Mouse (Mus musculus) kidney, postnatal 10 days (tissue): ENCODE measurements around the gene Samd4.

Source experiments
- DNase-seq: peaks from one replicate; pipeline ENCODE4 v3.0.0; 2021; ENCODE audit warnings: mixed read lengths

Samd4 gene

DNA sequence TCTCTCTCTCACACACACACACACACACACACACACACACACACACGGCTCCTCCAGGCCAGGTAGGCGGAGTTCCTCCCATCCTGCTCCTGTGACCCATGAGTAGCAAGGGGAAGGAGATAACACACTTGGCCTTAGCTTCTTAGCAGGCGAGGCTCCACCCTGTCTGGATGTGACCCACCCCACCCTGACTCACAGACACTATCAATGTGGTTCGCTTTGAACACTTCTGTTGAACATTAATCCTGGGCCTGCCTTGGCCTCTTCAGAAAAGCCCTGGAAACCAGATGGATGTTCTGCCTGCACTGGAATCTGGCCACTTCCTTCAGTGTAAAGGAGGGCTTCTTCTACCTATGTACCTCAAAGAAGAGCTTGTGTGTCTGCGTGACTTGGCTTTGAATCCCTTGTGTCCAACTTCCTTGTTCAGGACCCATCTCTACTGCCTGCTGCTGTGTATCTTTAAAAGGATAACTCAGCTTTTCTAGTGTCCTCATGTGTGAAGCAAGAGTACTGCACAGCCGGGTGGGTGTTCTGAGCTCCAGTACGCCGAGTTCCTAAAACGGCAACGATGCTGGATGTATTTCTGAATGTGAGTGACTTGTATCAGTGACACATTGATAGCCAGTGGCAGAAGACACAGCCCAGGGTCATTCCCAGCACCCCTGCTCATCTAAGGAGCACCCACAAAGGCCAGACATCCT, 233.6 kb downstream of the Samd4 start:
- no peak for DNase-seq

- DNase-seq = peak; percentile 28
Measured at GRCm38 (mm10) chr14:47117522-47117921, 234.9 kb downstream of the Samd4 start.

- DNase-seq = no peak
Measured at GRCm38 (mm10) chr14:47127987-47128386, 245.3 kb downstream of the Samd4 start.

GRCm38 (mm10) chr14:47133948-47134347, 251.3 kb downstream of the Samd4 start:
- DNase-seq = no peak

DNA sequence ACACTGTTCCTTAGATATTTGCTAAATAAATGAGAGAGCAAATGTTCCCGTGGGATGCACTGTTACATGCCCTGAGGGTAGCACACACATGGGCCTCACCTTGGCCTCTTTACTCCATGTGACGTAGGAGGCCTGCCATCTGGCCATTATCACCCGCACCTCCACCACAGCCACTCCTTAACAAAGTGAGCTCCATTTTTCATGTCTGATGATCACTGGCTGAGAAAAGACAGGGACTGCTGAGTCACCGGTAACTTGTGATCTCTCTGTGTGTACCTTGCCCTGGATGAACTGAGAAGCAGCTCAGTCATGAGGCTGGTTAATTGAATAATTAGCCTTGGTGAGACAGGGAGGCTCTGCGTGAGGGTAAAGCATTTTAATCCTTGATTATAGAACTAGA, 254.0 kb downstream of the Samd4 start:
- peak; percentile 13 for DNase-seq

DNA sequence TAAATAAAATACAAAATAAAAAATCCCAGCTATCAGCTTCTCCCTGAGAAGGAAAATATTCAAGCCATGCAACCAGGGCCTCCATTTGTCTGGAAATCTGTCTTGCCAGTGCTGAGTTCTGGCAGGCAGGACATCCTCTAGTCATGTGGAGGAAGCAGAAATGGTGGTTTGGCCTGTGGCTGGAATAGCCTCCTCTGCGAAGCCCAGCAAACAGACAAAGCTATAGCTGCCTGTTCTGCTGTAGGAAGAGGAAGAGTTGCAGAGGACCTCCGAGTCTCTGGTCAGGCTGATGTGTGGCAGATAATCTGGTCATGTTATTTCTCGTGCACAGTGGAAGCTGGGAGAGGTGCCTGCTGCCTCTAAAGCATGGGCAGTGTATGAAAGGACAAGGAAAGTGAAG, 256.2 kb downstream of the Samd4 start:
- DNase-seq = no peak

GRCm38 (mm10) chr14:47144326-47144725, 261.7 kb downstream of the Samd4 start:
- DNase-seq = no peak

- DNase-seq = no peak
Measured at GRCm38 (mm10) chr14:47151306-47151705, 268.7 kb downstream of the Samd4 start.

DNA sequence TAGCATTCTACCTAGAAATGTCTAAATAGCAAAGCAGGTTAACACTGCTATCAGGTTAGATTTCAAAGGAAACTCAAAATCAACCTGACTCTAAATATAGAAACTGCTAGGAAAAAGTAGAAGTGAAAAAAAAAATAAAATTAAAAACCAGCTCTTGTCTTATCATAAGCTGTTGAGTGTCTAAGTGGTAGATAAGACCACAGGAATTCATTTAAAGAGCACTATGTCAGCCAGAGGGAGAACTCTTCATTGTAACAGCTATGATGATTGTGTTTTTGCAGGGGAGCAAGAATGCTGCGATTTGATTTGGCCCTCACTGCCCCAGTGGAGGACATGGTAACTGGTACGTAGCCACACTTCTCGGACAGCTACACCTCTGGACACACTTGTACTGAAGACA, 271.6 kb downstream of the Samd4 start:
- DNase-seq = no peak
